Mouse (Mus musculus) adrenal gland (tissue): ENCODE measurements around the gene Igfbp5.

ENCODE experiments used
- intact Hi-C: fragments of 180-260 bp; cut with DNase I; formaldehyde crosslinking; loops from one replicate; pipeline ENCODE4 v1.15.1; 2025

The Igfbp5 gene

GRCm38 (mm10) chr1:72869681-72870614, 4.7 kb downstream of the Igfbp5 start:
- intact Hi-C loops = no loop called here

GRCm38 (mm10) chr1:72869275-72869674, 5.4 kb downstream of the Igfbp5 start:
- intact Hi-C loops = no loop called here

GRCm38 (mm10) chr1:72868429-72869215, 6.1 kb downstream of the Igfbp5 start:
- intact Hi-C loops = no loop called here

GRCm38 (mm10) chr1:72867346-72867745, 7.3 kb downstream of the Igfbp5 start:
- intact Hi-C loops = no loop called here

- intact Hi-C loops = no loop called here
Measured at GRCm38 (mm10) chr1:72866417-72866816, 8.3 kb downstream of the Igfbp5 start.

- intact Hi-C loops = loop anchor here (2.0 kb wide), 1 partner anchor 961 kb away; no protein-coding TSS in a partner anchor
Measured at GRCm38 (mm10) chr1:72865900-72866299, 8.8 kb downstream of the Igfbp5 start.

- intact Hi-C loops = loop anchor here (2.0 kb wide), 1 partner anchor 963 kb away; no protein-coding TSS in a partner anchor
Measured at GRCm38 (mm10) chr1:72864272-72864671, 10.4 kb downstream of the Igfbp5 start.

- intact Hi-C loops = loop anchor here (2.0 kb wide), 1 partner anchor 963 kb away; no protein-coding TSS in a partner anchor
Measured at GRCm38 (mm10) chr1:72863692-72864091, 11.0 kb downstream of the Igfbp5 start.

GRCm38 (mm10) chr1:72862248-72862647, 12.4 kb downstream of the Igfbp5 start:
- intact Hi-C loops = no loop called here

- intact Hi-C loops = no loop called here
Measured at GRCm38 (mm10) chr1:72861702-72862101, 13.0 kb downstream of the Igfbp5 start.

- intact Hi-C loops = no loop called here
Measured at GRCm38 (mm10) chr1:72860502-72860901, 14.2 kb downstream of the Igfbp5 start.

- intact Hi-C loops = no loop called here
Measured at GRCm38 (mm10) chr1:72859963-72860362, 14.7 kb downstream of the Igfbp5 start.

GRCm38 (mm10) chr1:72858874-72859273, 15.8 kb downstream of the Igfbp5 start:
- intact Hi-C loops = no loop called here

GRCm38 (mm10) chr1:72858286-72858685, 16.4 kb downstream of the Igfbp5 start:
- intact Hi-C loops = no loop called here

GRCm38 (mm10) chr1:72857631-72858030, 17.1 kb downstream of the Igfbp5 start:
- intact Hi-C loops = no loop called here

GRCm38 (mm10) chr1:72857142-72857541, 17.5 kb downstream of the Igfbp5 start:
- intact Hi-C loops = no loop called here

- intact Hi-C loops = no loop called here
Measured at GRCm38 (mm10) chr1:72856209-72856909, 18.3 kb downstream of the Igfbp5 start.

- intact Hi-C loops = loop anchor here (1.0 kb wide), 1 partner anchor 135 kb away; no protein-coding TSS in a partner anchor
Measured at GRCm38 (mm10) chr1:72855729-72856128, 19.0 kb downstream of the Igfbp5 start.

- intact Hi-C loops = loop anchor here (1.0 to 5.0 kb wide), 2 partner anchors 134 to 542 kb away; no protein-coding TSS in a partner anchor
Measured at GRCm38 (mm10) chr1:72854337-72855237, 20.1 kb downstream of the Igfbp5 start.

GRCm38 (mm10) chr1:72853759-72854158, 20.9 kb downstream of the Igfbp5 start:
- intact Hi-C loops = loop anchor here (5.0 kb wide), 1 partner anchor 541 kb away; no protein-coding TSS in a partner anchor
